Mouse (Mus musculus) 416B (cell line): ENCODE measurements around the gene Cd72.

ENCODE experiments used
- DNase-seq: peaks from one replicate; pipeline ENCODE4 v3.0.0; 2011; ENCODE audit warnings: low read depth

Gene Cd72

DNA sequence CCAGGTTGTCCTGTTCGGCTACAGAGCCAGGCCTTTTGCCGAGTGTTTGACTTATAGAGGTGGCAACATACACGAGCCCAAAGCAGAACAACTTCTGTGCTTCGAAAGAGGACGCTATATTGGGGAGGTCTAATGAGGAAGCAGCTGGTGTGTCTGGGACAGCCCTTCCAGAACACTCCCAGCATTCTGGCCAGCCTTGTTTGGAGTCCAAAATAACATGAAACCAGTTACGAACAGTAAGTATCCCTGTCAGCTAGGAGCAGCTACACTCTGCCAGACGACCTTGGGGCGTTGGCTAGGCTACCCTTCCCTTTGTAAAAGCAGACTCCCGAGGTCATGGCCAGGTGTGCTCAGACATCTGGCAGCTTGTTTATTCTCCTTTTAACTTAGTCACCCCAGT lies 52.2 kb downstream of the Cd72 start:
- DNase-seq: no peak

DNA sequence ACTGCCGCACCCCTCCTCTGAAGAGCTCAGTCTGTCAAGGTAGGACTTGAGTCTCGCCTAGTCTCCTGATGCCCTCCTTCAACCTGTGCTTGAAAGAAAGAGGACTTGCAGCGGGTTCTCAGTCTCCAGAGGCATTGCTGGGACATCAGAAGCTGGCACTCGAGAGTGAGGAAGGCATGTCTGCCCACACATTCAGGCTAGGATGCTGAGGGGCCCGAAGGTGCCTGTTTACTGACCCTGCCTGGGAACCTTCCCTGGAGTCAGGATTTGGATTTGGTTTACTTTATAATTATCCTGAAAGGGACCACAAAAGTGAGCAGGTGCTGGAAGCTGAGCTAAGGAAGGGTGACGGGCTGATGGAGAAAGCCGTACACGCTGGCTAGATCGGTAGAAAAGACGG lies 52.9 kb downstream of the Cd72 start:
- no peak for DNase-seq

DNA sequence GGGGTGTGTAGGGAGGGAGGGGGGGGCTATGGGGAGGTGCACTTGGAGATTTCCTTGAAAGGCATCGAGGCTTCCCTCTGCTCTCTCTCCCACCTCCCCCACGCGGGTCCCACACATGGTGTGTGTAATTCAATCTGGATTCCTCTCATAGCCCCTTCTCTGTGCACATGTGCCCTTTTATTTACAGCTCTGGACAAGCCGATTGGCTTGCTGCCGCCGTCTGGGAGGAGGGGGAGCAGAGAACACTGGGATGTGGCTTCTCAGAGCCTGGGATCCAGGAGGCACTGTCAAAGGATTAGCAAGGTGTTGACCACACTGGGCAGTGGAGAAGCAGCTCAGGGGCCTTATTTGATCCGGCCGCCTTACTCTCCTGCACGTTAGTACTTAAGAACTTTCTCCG lies 53.5 kb downstream of the Cd72 start:
- no peak for DNase-seq

DNA sequence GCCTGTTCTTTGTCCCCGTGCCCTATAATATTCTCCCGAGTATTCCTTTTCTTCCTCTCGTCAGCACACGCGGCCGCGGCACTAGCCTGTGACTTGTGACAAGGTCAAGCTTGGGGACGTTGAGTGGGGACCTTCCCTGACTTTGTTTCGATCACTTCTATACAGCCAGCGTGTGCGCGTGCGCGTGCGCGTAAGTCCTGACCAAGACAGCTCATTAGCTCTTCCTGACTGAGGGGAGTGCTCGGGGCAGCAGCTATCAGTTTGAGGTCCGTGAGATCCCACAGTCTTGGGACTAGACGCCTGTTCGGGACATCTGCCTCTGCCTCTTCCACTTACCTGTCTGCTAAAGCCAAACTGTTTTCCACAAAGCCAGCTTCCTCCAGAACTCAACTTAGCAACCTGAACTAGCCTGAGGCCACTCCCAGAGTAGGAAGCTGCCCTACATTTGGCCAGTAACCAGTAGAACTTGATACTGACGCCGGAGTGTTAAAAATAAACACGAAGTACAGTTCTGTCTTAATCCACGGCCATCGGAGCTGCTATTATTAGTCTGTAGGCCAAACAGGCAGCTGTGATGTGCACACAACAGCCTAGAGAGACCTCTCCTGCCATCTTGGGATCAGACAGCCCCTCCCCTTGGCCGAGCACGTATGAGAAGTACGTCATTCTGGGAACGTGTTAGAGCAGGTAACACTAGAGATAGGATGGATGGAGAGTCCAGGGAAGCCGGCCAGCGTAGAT lies 54.9 kb downstream of the Cd72 start:
- DNase-seq: no peak

DNA sequence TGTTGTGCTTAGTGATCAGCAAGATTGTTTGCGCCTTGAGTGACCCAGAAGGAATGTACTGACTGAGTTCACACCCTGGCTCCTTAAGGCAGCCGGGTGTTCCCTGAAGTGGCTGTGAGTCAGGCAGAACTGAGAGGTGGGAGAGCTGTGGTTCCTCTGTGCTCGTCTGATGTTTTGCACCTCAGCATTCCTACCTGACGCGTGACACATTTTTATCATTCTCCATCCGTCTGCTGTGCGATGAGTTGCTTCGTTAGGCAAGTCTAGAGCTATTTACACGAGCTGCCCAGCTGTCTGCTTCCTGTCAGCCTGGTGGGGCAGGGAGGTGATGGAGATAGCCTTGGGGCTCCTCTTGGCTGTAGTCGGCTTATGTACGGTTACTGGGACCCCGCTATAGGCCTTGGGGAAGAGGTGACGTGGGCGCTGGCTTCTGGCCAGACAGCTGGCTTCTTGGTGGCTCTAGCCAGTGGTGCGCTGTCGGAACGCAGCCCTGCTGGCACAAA lies 55.5 kb downstream of the Cd72 start:
- no peak for DNase-seq

DNA sequence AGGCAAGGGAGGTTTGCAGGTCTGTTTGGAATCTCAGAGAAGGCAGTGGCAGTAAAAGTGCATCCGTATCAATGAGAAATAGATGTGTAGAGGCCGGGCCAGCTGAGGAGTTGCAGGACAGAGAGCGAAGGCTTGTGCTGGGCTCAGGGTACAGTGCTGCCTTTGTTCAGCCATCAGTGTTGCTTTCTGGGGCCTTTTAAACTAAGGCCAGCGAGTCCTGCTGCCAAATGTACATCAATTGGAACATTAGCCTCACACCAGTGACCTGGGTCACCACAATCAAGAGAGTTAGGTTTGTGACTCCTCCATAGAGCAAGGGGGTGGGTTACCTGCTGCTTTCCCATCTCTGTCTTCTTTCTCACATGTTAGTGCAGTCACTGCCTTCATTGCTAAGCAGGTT lies 56.4 kb downstream of the Cd72 start:
- DNase-seq: no peak
